Mouse (Mus musculus): ENCODE results near the gene Tulp3. TPM values are rescaled to one million over a fixed set of nuclear protein-coding genes. Genes with fewer than 3 reads are reported as not detected.

Gene Tulp3
- polyA plus RNA-seq, 1 experiment from 2014 or later: 9.0 TPM

- H3K4me2 ChIP-seq: peak overlapping the region; percentile 17; the same call in 1 of the 2 replicates
- no peaks in the 10 kb centered on the region for H3K36me3 ChIP-seq
- H3K27me3 ChIP-seq: peaks cover 15% of the 10 kb centered on the region
- no peak overlapping the region for H3K9ac ChIP-seq
- H3K4me3 ChIP-seq: no peak overlapping the region
- peak overlapping the region; percentile 56 for H3K27ac ChIP-seq
- no peaks in the 10 kb centered on the region for H3K9me3 ChIP-seq (replicated peaks)
- peak; percentile 42; the same call in 1 of the 2 replicates for ATAC-seq (replicated peaks; ENCODE audit: insufficient number of reproducible peaks, insufficient read depth, low FRiP score, low read depth)
- WGBS: 24% methylated on average over 6 of the region's 6 CpGs
- H3K4me1 ChIP-seq (replicated peaks): peaks cover 30% of the 10 kb centered on the region
Observed at GRCm38 (mm10) chr6:128295876-128296749, 59.5 kb downstream of the Tulp3 start.

- Histone ChIP-seq H3K4me1 (replicated peaks) (peaks cover 7% of the 10 kb centered on the region), H3K4me3 (no peak overlapping the region), H3K9ac (no peak overlapping the region), H3K4me2 (no peak overlapping the region), H3K27ac (no peak overlapping the region), H3K9me3 (replicated peaks) (no peaks in the 10 kb centered on the region), H3K27me3 (no peaks in the 10 kb centered on the region), H3K36me3 (no peaks in the 10 kb centered on the region)
- ATAC-seq (replicated peaks; ENCODE audit: insufficient number of reproducible peaks, insufficient read depth, low FRiP score, low read depth): no peak
- 58% methylated on average over 5 of the region's 5 CpGs for WGBS
Observed at GRCm38 (mm10) chr6:128291284-128291683, 64.4 kb downstream of the Tulp3 start.

GRCm38 (mm10) chr6:128288681-128289080, 67.0 kb downstream of the Tulp3 start:
- no peak for ATAC-seq (replicated peaks; ENCODE audit: insufficient number of reproducible peaks, insufficient read depth, low FRiP score, low read depth)
- WGBS: 86% methylated on average over 6 of the region's 6 CpGs
- Histone ChIP-seq H3K4me3 (no peak overlapping the region), H3K36me3 (no peaks in the 10 kb centered on the region), H3K9me3 (replicated peaks) (no peaks in the 10 kb centered on the region), H3K27me3 (no peaks in the 10 kb centered on the region), H3K9ac (no peak overlapping the region), H3K4me1 (replicated peaks) (peaks cover 13% of the 10 kb centered on the region), H3K27ac (no peak overlapping the region), H3K4me2 (no peak overlapping the region)

- H3K36me3 ChIP-seq: no peaks in the 10 kb centered on the region
- no peak overlapping the region for H3K27ac ChIP-seq
- H3K27me3 ChIP-seq: no peaks in the 10 kb centered on the region
- H3K4me1 ChIP-seq (replicated peaks): peaks cover 13% of the 10 kb centered on the region
- peak overlapping the region; percentile 25; the same call in 1 of the 2 replicates for H3K9ac ChIP-seq
- H3K9me3 ChIP-seq (replicated peaks): no peaks in the 10 kb centered on the region
- peak; percentile 82 for ATAC-seq (replicated peaks; ENCODE audit: insufficient number of reproducible peaks, insufficient read depth, low FRiP score, low read depth)
- H3K4me3 ChIP-seq: peak overlapping the region; percentile 44
- peak overlapping the region; percentile 71 for H3K4me2 ChIP-seq
- 4% methylated on average over 16 of the region's 16 CpGs for WGBS
Observed at GRCm38 (mm10) chr6:128285792-128286430, 69.7 kb downstream of the Tulp3 start.

GRCm38 (mm10) chr6:128282126-128282525, 73.5 kb downstream of the Tulp3 start:
- no peaks in the 10 kb centered on the region for H3K27me3 ChIP-seq
- H3K27ac ChIP-seq: no peak overlapping the region
- no peaks in the 10 kb centered on the region for H3K9me3 ChIP-seq (replicated peaks)
- ATAC-seq (replicated peaks; ENCODE audit: insufficient number of reproducible peaks, insufficient read depth, low FRiP score, low read depth): no peak
- no peak overlapping the region for H3K4me2 ChIP-seq
- H3K4me3 ChIP-seq: no peak overlapping the region
- H3K36me3 ChIP-seq: no peaks in the 10 kb centered on the region
- WGBS: 58% methylated on average over 3 of the region's 3 CpGs
- H3K9ac ChIP-seq: no peak overlapping the region
- peaks cover 13% of the 10 kb centered on the region for H3K4me1 ChIP-seq (replicated peaks)

- no peak overlapping the region for H3K27ac ChIP-seq
- H3K9me3 ChIP-seq (replicated peaks): no peaks in the 10 kb centered on the region
- 51% methylated on average over 14 of the region's 14 CpGs for WGBS
Observed at GRCm38 (mm10) chr6:128280472-128281145, 75.0 kb downstream of the Tulp3 start.

GRCm38 (mm10) chr6:128279608-128280007, 76.0 kb downstream of the Tulp3 start:
- Histone ChIP-seq H3K9ac (no peak overlapping the region), H3K9me3 (replicated peaks) (no peaks in the 10 kb centered on the region), H3K27ac (no peak overlapping the region), H3K4me3 (no peak overlapping the region), H3K27me3 (no peaks in the 10 kb centered on the region), H3K4me2 (no peak overlapping the region), H3K36me3 (no peaks in the 10 kb centered on the region), H3K4me1 (replicated peaks) (peaks cover 1% of the 10 kb centered on the region; the same call in 1 of the 2 replicates)
- ATAC-seq (replicated peaks; ENCODE audit: insufficient number of reproducible peaks, insufficient read depth, low FRiP score, low read depth): no peak
- WGBS: 45% methylated on average over 5 of the region's 5 CpGs

More at GRCm38 (mm10) chr6:128280472-128281145, 75.0 kb downstream of the Tulp3 start:
- Histone ChIP-seq H3K4me1 (replicated peaks) (peaks cover 6% of the 10 kb centered on the region), H3K4me2 (no peak overlapping the region), H3K36me3 (no peaks in the 10 kb centered on the region), H3K9ac (no peak overlapping the region), H3K4me3 (no peak overlapping the region), H3K27me3 (no peaks in the 10 kb centered on the region)
- ATAC-seq (replicated peaks; ENCODE audit: insufficient number of reproducible peaks, insufficient read depth, low FRiP score, low read depth): no peak

GRCm38 (mm10) chr6:128279099-128279498, 76.6 kb downstream of the Tulp3 start:
- 61% methylated on average over 4 of the region's 4 CpGs for WGBS
- no peak for ATAC-seq (replicated peaks; ENCODE audit: insufficient number of reproducible peaks, insufficient read depth, low FRiP score, low read depth)
- H3K27me3 ChIP-seq: no peaks in the 10 kb centered on the region
- H3K4me3 ChIP-seq: no peak overlapping the region
- no peaks in the 10 kb centered on the region for H3K36me3 ChIP-seq
- no peak overlapping the region for H3K27ac ChIP-seq
- no peaks in the 10 kb centered on the region for H3K9me3 ChIP-seq (replicated peaks)
- no peak overlapping the region for H3K4me2 ChIP-seq
- H3K9ac ChIP-seq: no peak overlapping the region
- H3K4me1 ChIP-seq (replicated peaks): no peaks in the 10 kb centered on the region; the same call in 1 of the 2 replicates

- no peak overlapping the region for H3K9ac ChIP-seq
- WGBS: 81% methylated on average over 11 of the region's 11 CpGs
- no peak for ATAC-seq (replicated peaks; ENCODE audit: insufficient number of reproducible peaks, insufficient read depth, low FRiP score, low read depth)
- no peak overlapping the region for H3K4me3 ChIP-seq
- no peak overlapping the region for H3K4me2 ChIP-seq
- no peaks in the 10 kb centered on the region for H3K27me3 ChIP-seq
- H3K36me3 ChIP-seq: no peaks in the 10 kb centered on the region
- no peaks in the 10 kb centered on the region; the same call in 1 of the 2 replicates for H3K4me1 ChIP-seq (replicated peaks)
- H3K9me3 ChIP-seq (replicated peaks): no peaks in the 10 kb centered on the region
- no peak overlapping the region for H3K27ac ChIP-seq
Observed at GRCm38 (mm10) chr6:128277132-128278085, 78.2 kb downstream of the Tulp3 start.

GRCm38 (mm10) chr6:128276349-128276748, 79.3 kb downstream of the Tulp3 start:
- no peak overlapping the region for H3K4me2 ChIP-seq
- WGBS: 82% methylated on average over 6 of the region's 6 CpGs
- no peak for ATAC-seq (replicated peaks; ENCODE audit: insufficient number of reproducible peaks, insufficient read depth, low FRiP score, low read depth)
- no peak overlapping the region for H3K9ac ChIP-seq
- H3K27me3 ChIP-seq: no peaks in the 10 kb centered on the region
- H3K4me3 ChIP-seq: no peak overlapping the region
- H3K4me1 ChIP-seq (replicated peaks): no peaks in the 10 kb centered on the region; the same call in 1 of the 2 replicates
- no peak overlapping the region for H3K27ac ChIP-seq
- H3K9me3 ChIP-seq (replicated peaks): no peaks in the 10 kb centered on the region
- H3K36me3 ChIP-seq: no peaks in the 10 kb centered on the region

All from heart, embryonic 15.5 days (tissue).